Mouse (Mus musculus): Measurements from ENCODE around the gene Mb. TPM values are rescaled to one million over a fixed set of nuclear protein-coding genes. Genes with fewer than 3 reads are reported as not detected.
A peak's percentile ranks its signal among the peaks of the same experiment; 100 is the strongest.

The Mb gene
- 0.44 and 0.60 TPM in 2 replicates for polyA plus RNA-seq (2016; fragmentation: Nextera tagmentation; extraction: Ambion mirVana)

- no peak for DNase-seq (ENCODE audit: low spot score)
- no peak within 1 kb of the TSS for H3K4me3 ChIP-seq
- WGBS = 90% methylated on average over 10 of the region's 10 CpGs
- H3K9me3 ChIP-seq (replicated peaks) = no peaks in the 10 kb centered on the region
- H3K27ac ChIP-seq = no peak within 1 kb of the TSS
- peaks cover 8% of the 10 kb centered on the region for H3K4me1 ChIP-seq
- no peaks in the 10 kb centered on the region for H3K36me3 ChIP-seq
- H3K27me3 ChIP-seq (ENCODE audit: low read depth, poor library complexity, severe bottlenecking) = 0 out of 2 replicates have a peak, but pooled peaks cover 6% of the 10 kb centered on the region
These were observed at the start of gene Mb for GRCm38 (mm10) chr15:77050570-77050969. TSS of gene Mb (minus strand) at chr15:77050670.

- DNase-seq (ENCODE audit: low spot score) = no peak
- Histone ChIP-seq H3K4me3 (no peak overlapping the region), H3K27ac (no peak overlapping the region), H3K9me3 (replicated peaks) (no peaks in the 10 kb centered on the region), H3K27me3 (ENCODE audit: low read depth, poor library complexity, severe bottlenecking) (no peaks in the 10 kb centered on the region), H3K36me3 (peaks cover 85% of the 10 kb centered on the region), H3K4me1 (peaks cover 17% of the 10 kb centered on the region; the same call in 1 of the 2 replicates)
- WGBS = 61% methylated on average over 3 of the region's 3 CpGs
These were observed 49.3 kb upstream of the Mb start for GRCm38 (mm10) chr15:77099756-77100155.

DNA sequence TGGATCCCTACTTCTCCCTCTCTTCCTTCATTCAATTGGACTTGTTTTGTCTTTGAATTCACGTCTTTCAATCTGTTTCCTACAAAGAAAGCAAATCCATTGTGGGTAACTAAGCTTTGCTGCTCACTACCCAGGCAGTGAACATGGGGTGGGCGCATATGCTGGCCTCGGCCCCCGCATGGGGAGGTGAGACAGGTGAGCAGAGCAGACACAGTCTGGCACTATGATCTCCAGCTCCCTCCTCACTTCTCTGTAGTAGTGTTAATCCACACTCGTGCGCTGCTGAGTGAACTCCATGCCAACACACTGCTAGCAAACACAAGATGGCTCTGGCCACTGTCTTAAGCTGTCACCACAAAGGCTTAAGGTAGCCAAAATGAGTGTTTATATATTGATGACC lies 46.9 kb upstream of the Mb start:
- no peak overlapping the region for H3K27ac ChIP-seq
- H3K4me3 ChIP-seq = no peak overlapping the region
- 95% methylated on average over 6 of the region's 6 CpGs for WGBS
- no peak for DNase-seq (ENCODE audit: low spot score)
- H3K4me1 ChIP-seq = peaks cover 7% of the 10 kb centered on the region; the same call in 1 of the 2 replicates
- H3K9me3 ChIP-seq (replicated peaks) = no peaks in the 10 kb centered on the region
- H3K36me3 ChIP-seq = peaks cover 89% of the 10 kb centered on the region
- no peaks in the 10 kb centered on the region for H3K27me3 ChIP-seq (ENCODE audit: low read depth, poor library complexity, severe bottlenecking)

- no peak for DNase-seq (ENCODE audit: low spot score)
- Histone ChIP-seq H3K27ac (no peak overlapping the region), H3K9me3 (replicated peaks) (no peaks in the 10 kb centered on the region), H3K4me1 (peaks cover 7% of the 10 kb centered on the region; the same call in 1 of the 2 replicates), H3K27me3 (ENCODE audit: low read depth, poor library complexity, severe bottlenecking) (no peaks in the 10 kb centered on the region), H3K4me3 (no peak overlapping the region), H3K36me3 (peaks cover 87% of the 10 kb centered on the region)
- 94% methylated on average over 1 of the region's 1 CpGs for WGBS
These were observed 44.7 kb upstream of the Mb start for GRCm38 (mm10) chr15:77095216-77095615.

DNA sequence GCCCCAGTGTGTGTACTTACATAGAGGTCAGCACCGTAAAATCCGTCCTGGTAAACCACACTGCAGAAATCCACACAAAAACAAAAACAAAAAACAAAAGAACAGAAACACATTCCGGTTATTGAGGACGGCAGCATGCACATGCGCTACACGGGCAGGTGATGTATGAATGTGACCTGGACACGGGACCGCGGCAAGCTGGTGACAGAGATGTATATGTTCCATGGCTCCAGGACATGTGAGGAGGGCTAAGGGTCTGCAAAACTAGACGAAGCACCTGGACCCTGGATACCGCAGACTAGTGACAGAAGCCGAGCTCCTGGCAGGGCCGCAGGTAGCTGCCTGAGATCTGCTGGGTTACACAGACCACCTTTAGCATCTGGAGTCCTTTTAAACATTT lies 44.0 kb upstream of the Mb start:
- no peaks in the 10 kb centered on the region for H3K9me3 ChIP-seq (replicated peaks)
- 94% methylated on average over 13 of the region's 13 CpGs for WGBS
- no peak overlapping the region for H3K27ac ChIP-seq
- H3K4me1 ChIP-seq = 0 out of 2 replicates have a peak, but pooled peaks cover 1% of the 10 kb centered on the region
- no peak overlapping the region for H3K4me3 ChIP-seq
- peaks cover 89% of the 10 kb centered on the region for H3K36me3 ChIP-seq
- H3K27me3 ChIP-seq (ENCODE audit: low read depth, poor library complexity, severe bottlenecking) = no peaks in the 10 kb centered on the region
- no peak for DNase-seq (ENCODE audit: low spot score)

DNA sequence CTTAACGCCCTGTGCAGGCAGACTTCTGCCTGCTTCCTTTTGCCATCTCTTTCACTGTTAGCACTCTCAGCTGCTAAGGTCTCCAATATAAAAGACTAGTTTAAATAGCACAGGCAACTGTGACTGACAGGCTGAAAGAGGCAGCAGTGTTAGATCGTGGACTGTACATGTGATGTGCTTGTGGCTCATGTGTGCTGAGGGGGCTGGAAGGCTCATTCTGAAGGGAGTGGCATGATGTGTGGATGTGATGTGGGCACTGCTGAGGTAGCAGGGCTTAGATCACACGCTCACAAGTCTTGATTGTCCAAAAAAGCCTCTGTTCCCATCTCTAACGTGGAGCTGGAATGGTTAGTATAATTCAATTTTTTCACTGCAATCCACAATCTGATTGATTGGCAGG lies 40.9 kb upstream of the Mb start:
- peaks cover 84% of the 10 kb centered on the region for H3K36me3 ChIP-seq
- no peak for DNase-seq (ENCODE audit: low spot score)
- WGBS = 95% methylated on average over 4 of the region's 4 CpGs
- no peak overlapping the region for H3K27ac ChIP-seq
- H3K4me1 ChIP-seq = no peaks in the 10 kb centered on the region
- H3K27me3 ChIP-seq (ENCODE audit: low read depth, poor library complexity, severe bottlenecking) = no peaks in the 10 kb centered on the region
- H3K4me3 ChIP-seq = no peak overlapping the region
- no peaks in the 10 kb centered on the region for H3K9me3 ChIP-seq (replicated peaks)

GRCm38 (mm10) chr15:77090531-77090930 lies 40.1 kb upstream of the Mb start:
- Histone ChIP-seq H3K27ac (no peak overlapping the region), H3K4me3 (no peak overlapping the region), H3K9me3 (replicated peaks) (no peaks in the 10 kb centered on the region), H3K27me3 (ENCODE audit: low read depth, poor library complexity, severe bottlenecking) (no peaks in the 10 kb centered on the region), H3K36me3 (peaks cover 82% of the 10 kb centered on the region), H3K4me1 (no peaks in the 10 kb centered on the region)
- DNase-seq (ENCODE audit: low spot score) = no peak
- WGBS = 75% methylated on average over 5 of the region's 5 CpGs

GRCm38 (mm10) chr15:77089249-77089648 lies 38.8 kb upstream of the Mb start:
- no peak for DNase-seq (ENCODE audit: low spot score)
- H3K27ac ChIP-seq = no peak overlapping the region
- H3K4me1 ChIP-seq = no peaks in the 10 kb centered on the region
- no peak overlapping the region for H3K4me3 ChIP-seq
- 81% methylated on average over 11 of the region's 11 CpGs for WGBS
- no peaks in the 10 kb centered on the region for H3K9me3 ChIP-seq (replicated peaks)
- peaks cover 84% of the 10 kb centered on the region for H3K36me3 ChIP-seq
- H3K27me3 ChIP-seq (ENCODE audit: low read depth, poor library complexity, severe bottlenecking) = no peaks in the 10 kb centered on the region

- Histone ChIP-seq H3K27me3 (ENCODE audit: low read depth, poor library complexity, severe bottlenecking) (no peaks in the 10 kb centered on the region), H3K36me3 (peaks cover 85% of the 10 kb centered on the region), H3K4me3 (no peak overlapping the region), H3K9me3 (replicated peaks) (no peaks in the 10 kb centered on the region), H3K27ac (no peak overlapping the region), H3K4me1 (no peaks in the 10 kb centered on the region)
- 100% methylated on average over 1 of the region's 1 CpGs for WGBS
- no peak for DNase-seq (ENCODE audit: low spot score)
These were observed 36.0 kb upstream of the Mb start for GRCm38 (mm10) chr15:77086488-77086887.

DNA sequence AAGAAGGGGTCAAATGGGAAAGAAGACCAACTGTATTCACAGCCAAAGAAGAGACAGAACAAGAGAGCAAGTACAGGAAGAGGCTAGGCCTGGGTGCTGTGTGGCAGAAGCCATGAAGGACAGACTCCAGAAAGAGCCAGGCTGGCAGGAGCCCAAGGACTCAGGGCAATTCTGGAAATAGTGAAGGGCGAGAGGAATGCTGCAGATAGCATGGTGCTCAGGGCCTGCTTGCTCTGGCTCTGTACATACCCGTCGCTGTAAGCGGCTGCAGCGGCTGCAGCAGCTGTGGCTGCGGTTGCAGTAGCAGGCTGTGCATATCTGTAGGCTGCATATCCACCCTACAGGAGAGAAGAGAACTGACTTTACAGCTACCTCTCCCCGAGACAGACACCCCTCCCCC lies 35.3 kb upstream of the Mb start:
- no peak overlapping the region for H3K4me3 ChIP-seq
- no peak for DNase-seq (ENCODE audit: low spot score)
- no peaks in the 10 kb centered on the region for H3K27me3 ChIP-seq (ENCODE audit: low read depth, poor library complexity, severe bottlenecking)
- WGBS = 93% methylated on average over 7 of the region's 7 CpGs
- H3K27ac ChIP-seq = no peak overlapping the region
- peaks cover 86% of the 10 kb centered on the region for H3K36me3 ChIP-seq
- H3K4me1 ChIP-seq = no peaks in the 10 kb centered on the region
- no peaks in the 10 kb centered on the region for H3K9me3 ChIP-seq (replicated peaks)

DNA sequence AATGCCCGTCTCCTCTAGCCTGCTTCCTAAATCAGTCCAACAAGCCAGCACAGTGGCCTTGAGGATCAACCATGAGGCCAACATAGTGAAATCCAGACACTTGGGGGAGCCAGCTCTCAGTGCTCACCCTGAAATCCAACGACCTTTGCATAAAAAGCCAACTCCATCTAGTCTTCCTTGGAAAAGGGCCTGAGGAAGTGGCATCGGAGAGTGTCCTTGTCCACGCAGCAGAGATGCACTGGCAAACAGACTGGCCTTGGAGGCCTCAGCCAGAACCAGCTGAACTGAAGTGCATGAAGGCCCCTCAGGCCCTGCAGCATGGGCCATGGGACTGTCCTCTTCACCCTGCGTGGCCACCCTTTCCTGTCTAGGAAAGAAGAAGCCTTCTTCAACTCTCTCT lies 31.0 kb upstream of the Mb start:
- Histone ChIP-seq H3K27me3 (ENCODE audit: low read depth, poor library complexity, severe bottlenecking) (no peaks in the 10 kb centered on the region), H3K27ac (no peak overlapping the region), H3K4me3 (no peak overlapping the region), H3K36me3 (peaks cover 94% of the 10 kb centered on the region), H3K9me3 (replicated peaks) (no peaks in the 10 kb centered on the region), H3K4me1 (no peaks in the 10 kb centered on the region)
- DNase-seq (ENCODE audit: low spot score) = no peak
- 87% methylated on average over 5 of the region's 5 CpGs for WGBS

GRCm38 (mm10) chr15:77080684-77081254 lies 30.3 kb upstream of the Mb start:
- H3K9me3 ChIP-seq (replicated peaks) = no peaks in the 10 kb centered on the region
- H3K4me1 ChIP-seq = no peaks in the 10 kb centered on the region
- H3K4me3 ChIP-seq = no peak overlapping the region
- peaks cover 96% of the 10 kb centered on the region for H3K36me3 ChIP-seq
- WGBS = 86% methylated on average over 14 of the region's 14 CpGs
- no peak for DNase-seq (ENCODE audit: low spot score)
- H3K27ac ChIP-seq = 0 out of 2 replicates have a peak overlapping the region, but pooled peaks have one; percentile 33
- H3K27me3 ChIP-seq (ENCODE audit: low read depth, poor library complexity, severe bottlenecking) = no peaks in the 10 kb centered on the region

DNA sequence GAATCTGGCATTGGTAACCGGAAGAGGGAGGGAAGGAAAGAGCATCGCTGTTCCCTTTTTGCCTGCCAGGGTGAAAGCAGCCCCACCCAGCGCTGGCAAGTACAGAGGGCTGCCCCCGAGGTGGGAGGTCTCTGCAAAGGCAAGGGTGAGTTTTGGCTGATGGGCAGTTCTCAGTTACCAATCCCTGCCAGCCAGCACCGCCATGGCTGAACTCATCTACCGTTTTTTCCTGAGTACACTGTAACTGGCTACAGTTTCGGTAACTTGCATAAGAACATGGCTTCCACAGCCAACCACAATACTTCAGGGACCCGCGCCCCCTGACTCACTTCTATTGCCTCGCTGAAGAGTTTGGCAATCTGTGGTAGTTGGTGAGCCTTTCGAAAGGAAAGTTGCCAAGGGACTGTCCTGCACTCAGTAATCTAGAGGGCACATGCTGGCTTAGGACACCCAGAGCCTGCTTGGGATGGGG lies 29.5 kb upstream of the Mb start:
- Histone ChIP-seq H3K4me3 (no peak overlapping the region), H3K4me1 (no peaks in the 10 kb centered on the region), H3K36me3 (peaks cover 92% of the 10 kb centered on the region), H3K27ac (no peak overlapping the region), H3K27me3 (ENCODE audit: low read depth, poor library complexity, severe bottlenecking) (no peaks in the 10 kb centered on the region), H3K9me3 (replicated peaks) (no peaks in the 10 kb centered on the region)
- 80% methylated on average over 11 of the region's 11 CpGs for WGBS
- no peak for DNase-seq (ENCODE audit: low spot score)

All from limb, embryonic 10.5 days (tissue).